Mouse (Mus musculus) forebrain, embryonic 11.5 days (tissue): ENCODE data around the gene Ms4a6d. TPM values are rescaled to one million over a fixed set of nuclear protein-coding genes. Genes with fewer than 3 reads are reported as not detected.
"Not testable (repeated sequence)": the region's sequence is repeated elsewhere in the genome, so short reads cannot be mapped to it uniquely, and the experiment has no call there.

Experiments used
- ATAC-seq: fragments of 200-750 bp; cut with Nextera tagmentation; replicated peaks from 2 replicates; pipeline ENCODE4 v1.8.0; 2017; ENCODE audit warnings: moderate TSS enrichment; ENCODE audit not compliant: low FRiP score
- DNase-seq: peaks from one replicate; pipeline ENCODE4 v3.0.0-alpha.2; 2017; ENCODE audit warnings: low spot score
- H3K27ac ChIP-seq: fragments of 300-500 bp; sonication (generic); 2 replicates; pipeline ENCODE4 v1.5.1; 2014; ENCODE audit warnings: low read depth, low read length
- H3K27me3 ChIP-seq: fragments of 300-500 bp; sonication (generic); 2 replicates; pipeline ENCODE4 v1.6.1; 2014; ENCODE audit warnings: mild to moderate bottlenecking, low read length, mixed read lengths; ENCODE audit not compliant: control insufficient read depth, insufficient read depth
- H3K36me3 ChIP-seq: fragments of 300-500 bp; sonication (generic); 2 replicates; pipeline ENCODE4 v1.6.1; 2014; ENCODE audit warnings: mild to moderate bottlenecking, low read length, moderate library complexity, mixed read lengths; ENCODE audit not compliant: control insufficient read depth, insufficient read depth
- H3K4me1 ChIP-seq: fragments of 300-500 bp; sonication (generic); replicated peaks from 2 replicates; pipeline ENCODE4 v1.6.1; 2014; ENCODE audit warnings: low read length, mixed read lengths; ENCODE audit not compliant: control insufficient read depth, insufficient read depth
- H3K4me2 ChIP-seq: fragments of 300-500 bp; sonication (generic); 2 replicates; pipeline ENCODE4 v1.6.1; 2014; ENCODE audit warnings: low read depth, mild to moderate bottlenecking, low read length, moderate library complexity, mixed read lengths; ENCODE audit not compliant: severe bottlenecking
- H3K4me3 ChIP-seq: fragments of 300-500 bp; sonication (generic); 2 replicates; pipeline ENCODE4 v1.5.1; 2014; ENCODE audit warnings: low read depth, low read length
- H3K9ac ChIP-seq: fragments of 300-500 bp; sonication (generic); 2 replicates; pipeline ENCODE4 v1.6.1; 2014; ENCODE audit warnings: low read length
- H3K9me3 ChIP-seq: fragments of 300-500 bp; sonication (generic); 2 replicates; pipeline ENCODE4 v1.6.1; 2016; ENCODE audit warnings: low read length, mixed read lengths; ENCODE audit not compliant: control insufficient read depth
- WGBS: fragments of 180-500 bp; shearing (Covaris S2); extraction: QIAGEN DNeasy Blood & Tissue Kit; methylation state at CpG from one replicate; pipeline ENCODE4 v1.1.7; 2014; 5-methylcytosine and 5-hydroxymethylcytosine counted together
- polyA plus RNA-seq: library from polyadenylated mRNA; unstranded; fragments of >200 nt; fragmentation: Nextera tagmentation; extraction: Ambion mirVana; gene quantifications from 2 replicates; pipeline ENCODE4 v1.2.1, GENCODE M21; 2014

Ms4a6d gene
- polyA plus RNA-seq, 1 experiment from 2014 or later: 1.8 TPM

GRCm38 (mm10) chr19:11602026-11602425, 2.6 kb downstream of the Ms4a6d start:
- ATAC-seq: no peak
- Histone ChIP-seq H3K36me3 (no peaks in the 10 kb centered on the region), H3K4me2 (no peak overlapping the region), H3K9ac (no peak overlapping the region), H3K27me3 (no peaks in the 10 kb centered on the region), H3K4me1 (no peaks in the 10 kb centered on the region), H3K9me3 (no peaks in the 10 kb centered on the region), H3K4me3 (no peak overlapping the region), H3K27ac (no peak overlapping the region)
- WGBS: 88% methylated on average over 2 of the region's 2 CpGs
- DNase-seq: no peak

GRCm38 (mm10) chr19:11601349-11601748, 3.3 kb downstream of the Ms4a6d start:
- H3K9ac ChIP-seq: no peak overlapping the region
- no peaks in the 10 kb centered on the region for H3K27me3 ChIP-seq
- H3K9me3 ChIP-seq: no peaks in the 10 kb centered on the region
- 92% methylated on average over 3 of the region's 3 CpGs for WGBS
- no peak overlapping the region for H3K4me3 ChIP-seq
- DNase-seq (no peak), ATAC-seq (no peak)
- no peaks in the 10 kb centered on the region for H3K36me3 ChIP-seq
- no peak overlapping the region for H3K27ac ChIP-seq
- no peaks in the 10 kb centered on the region for H3K4me1 ChIP-seq
- no peak overlapping the region for H3K4me2 ChIP-seq

GRCm38 (mm10) chr19:11589891-11590449, 14.7 kb downstream of the Ms4a6d start:
- Histone ChIP-seq H3K9me3 (no peaks in the 10 kb centered on the region), H3K27ac (no peak overlapping the region), H3K36me3 (no peaks in the 10 kb centered on the region), H3K4me1 (no peaks in the 10 kb centered on the region), H3K27me3 (no peaks in the 10 kb centered on the region), H3K9ac (no peak overlapping the region), H3K4me2 (no peak overlapping the region), H3K4me3 (no peak overlapping the region)
- whole genome bisulfite sequencing: 79% methylated on average over 2 of the region's 2 CpGs
- ATAC-seq (no peak), DNase-seq (no peak)

- Histone ChIP-seq H3K36me3 (no peaks in the 10 kb centered on the region), H3K9ac (no peak overlapping the region), H3K4me2 (no peak overlapping the region), H3K4me1 (no peaks in the 10 kb centered on the region), H3K27ac (no peak overlapping the region), H3K4me3 (no peak overlapping the region), H3K9me3 (no peaks in the 10 kb centered on the region), H3K27me3 (no peaks in the 10 kb centered on the region)
- WGBS: 78% methylated on average over 4 of the region's 4 CpGs
- DNase-seq (no peak), ATAC-seq (no peak)
Observed at GRCm38 (mm10) chr19:11589205-11589604, 15.4 kb downstream of the Ms4a6d start.

- Histone ChIP-seq H3K27ac (no peak overlapping the region), H3K4me1 (no peaks in the 10 kb centered on the region), H3K9me3 (no peaks in the 10 kb centered on the region), H3K4me2 (no peak overlapping the region), H3K27me3 (no peaks in the 10 kb centered on the region), H3K36me3 (no peaks in the 10 kb centered on the region), H3K4me3 (no peak overlapping the region), H3K9ac (no peak overlapping the region)
- 94% methylated on average over 8 of the region's 8 CpGs for WGBS
- DNase-seq (no peak), ATAC-seq (no peak)
Observed at GRCm38 (mm10) chr19:11574965-11575364, 29.7 kb downstream of the Ms4a6d start.

- not testable (repeated sequence) for DNase-seq, H3K4me3 ChIP-seq, H3K4me1 ChIP-seq, H3K36me3 ChIP-seq, ATAC-seq, H3K27ac ChIP-seq, H3K27me3 ChIP-seq, H3K9ac ChIP-seq, H3K4me2 ChIP-seq, H3K9me3 ChIP-seq
Observed at GRCm38 (mm10) chr19:11559560-11559959, 45.1 kb downstream of the Ms4a6d start.

GRCm38 (mm10) chr19:11554726-11555125, 49.9 kb downstream of the Ms4a6d start:
- H3K4me1 ChIP-seq: no peaks in the 10 kb centered on the region
- H3K27ac ChIP-seq: no peak overlapping the region
- H3K27me3 ChIP-seq: no peaks in the 10 kb centered on the region
- no peaks in the 10 kb centered on the region for H3K36me3 ChIP-seq
- H3K9me3 ChIP-seq: no peaks in the 10 kb centered on the region
- DNase-seq (no peak), ATAC-seq (no peak)
- no peak overlapping the region for H3K9ac ChIP-seq
- WGBS: 93% methylated on average over 5 of the region's 5 CpGs
- no peak overlapping the region for H3K4me3 ChIP-seq
- H3K4me2 ChIP-seq: no peak overlapping the region

GRCm38 (mm10) chr19:11547911-11548310, 56.7 kb downstream of the Ms4a6d start:
- no peak overlapping the region for H3K4me2 ChIP-seq
- H3K4me1 ChIP-seq: no peaks in the 10 kb centered on the region
- H3K9ac ChIP-seq: no peak overlapping the region
- DNase-seq: no peak
- H3K27me3 ChIP-seq: no peaks in the 10 kb centered on the region
- H3K9me3 ChIP-seq: no peaks in the 10 kb centered on the region
- ATAC-seq: no peak
- no peaks in the 10 kb centered on the region for H3K36me3 ChIP-seq
- H3K27ac ChIP-seq: no peak overlapping the region
- H3K4me3 ChIP-seq: no peak overlapping the region

- not testable (repeated sequence) for H3K36me3 ChIP-seq, H3K9ac ChIP-seq, H3K27ac ChIP-seq, DNase-seq, H3K9me3 ChIP-seq, H3K4me1 ChIP-seq, ATAC-seq, H3K27me3 ChIP-seq, H3K4me2 ChIP-seq, H3K4me3 ChIP-seq
- 93% methylated on average over 2 of the region's 2 CpGs for WGBS
Observed at GRCm38 (mm10) chr19:11544383-11544782, 60.3 kb downstream of the Ms4a6d start.
